Mouse (Mus musculus) thymus, postnatal 10 days (tissue): ENCODE measurements around the gene Psme3.
A peak's percentile ranks its signal among the peaks of the same experiment; 100 is the strongest.

Experiments
- DNase-seq, 2 experiments: peaks; one replicate each; pipeline ENCODE4 v3.0.0; 2021; ENCODE audit warnings: low spot score in 2 of 2

Gene Psme3

GRCm38 (mm10) chr11:101353436-101353835 lies 37.4 kb downstream of the Psme3 start:
- no peak for DNase-seq

GRCm38 (mm10) chr11:101354438-101355010 lies 38.5 kb downstream of the Psme3 start:
- peak in 1 of 2 experiments; percentile 22 for DNase-seq

GRCm38 (mm10) chr11:101355916-101356315 lies 39.9 kb downstream of the Psme3 start:
- DNase-seq, result no peak

DNA sequence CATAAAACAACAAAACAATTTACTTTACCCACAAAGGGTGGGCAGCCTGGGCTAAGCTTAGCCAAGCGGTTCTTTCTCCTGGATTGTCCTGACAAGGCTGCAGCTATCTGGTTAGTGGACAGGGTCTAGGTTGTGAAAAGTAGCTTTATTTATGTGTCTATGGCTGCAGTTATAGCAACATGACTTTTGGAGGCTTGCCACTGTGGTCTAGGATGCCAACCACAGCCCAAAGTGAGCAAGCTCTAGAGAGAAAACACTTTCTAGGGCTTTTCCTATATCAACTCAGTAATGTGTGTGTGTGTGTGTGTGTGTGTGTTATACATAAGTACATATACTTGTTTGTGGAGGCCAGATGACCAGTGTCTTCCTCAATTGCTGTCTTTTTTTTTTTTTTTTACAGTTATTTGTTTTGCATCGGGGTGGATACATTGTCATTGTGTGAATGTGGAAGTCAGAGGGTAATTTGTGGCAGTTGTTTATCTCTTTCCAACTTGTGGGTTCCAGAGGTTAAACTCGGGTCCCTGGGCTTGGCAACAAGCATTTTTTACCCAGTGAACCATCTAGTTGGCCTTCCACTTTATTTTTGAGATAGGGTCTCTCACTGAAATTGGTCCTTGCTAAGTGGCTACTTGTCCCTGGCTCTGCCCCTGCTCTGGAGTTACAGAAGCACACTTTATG lies 41.6 kb downstream of the Psme3 start:
- no peak for DNase-seq

DNA sequence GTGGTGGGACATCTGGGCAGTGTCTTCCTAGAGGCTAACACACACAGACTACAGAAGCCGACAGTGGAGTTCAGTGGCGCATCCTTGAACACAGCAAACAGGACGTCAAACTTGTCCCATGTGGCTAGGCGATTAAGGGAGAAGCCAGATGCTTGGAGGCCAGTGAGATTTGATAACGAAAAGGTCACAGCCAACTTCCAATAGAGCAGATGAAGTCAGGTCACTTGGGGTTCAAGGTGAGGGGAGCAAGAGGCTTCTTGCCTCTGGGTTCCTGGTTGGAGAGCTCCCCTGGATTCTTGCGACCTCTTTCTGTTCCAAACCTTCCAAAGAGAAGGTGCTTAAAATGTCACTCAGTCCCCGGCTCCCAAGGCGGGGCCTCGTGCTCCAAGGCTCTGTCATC lies 43.8 kb downstream of the Psme3 start:
- no peak for DNase-seq

GRCm38 (mm10) chr11:101360651-101361113 lies 44.7 kb downstream of the Psme3 start:
- DNase-seq, result peak; percentile 22 to 38

GRCm38 (mm10) chr11:101364531-101364931 lies 48.5 kb downstream of the Psme3 start:
- no peak for DNase-seq

- DNase-seq, result no peak
Measured at GRCm38 (mm10) chr11:101367326-101367935, 51.4 kb downstream of the Psme3 start, which contains the start of gene G6pc. Gene G6pc (plus strand): TSS chr11:101367561.

DNA sequence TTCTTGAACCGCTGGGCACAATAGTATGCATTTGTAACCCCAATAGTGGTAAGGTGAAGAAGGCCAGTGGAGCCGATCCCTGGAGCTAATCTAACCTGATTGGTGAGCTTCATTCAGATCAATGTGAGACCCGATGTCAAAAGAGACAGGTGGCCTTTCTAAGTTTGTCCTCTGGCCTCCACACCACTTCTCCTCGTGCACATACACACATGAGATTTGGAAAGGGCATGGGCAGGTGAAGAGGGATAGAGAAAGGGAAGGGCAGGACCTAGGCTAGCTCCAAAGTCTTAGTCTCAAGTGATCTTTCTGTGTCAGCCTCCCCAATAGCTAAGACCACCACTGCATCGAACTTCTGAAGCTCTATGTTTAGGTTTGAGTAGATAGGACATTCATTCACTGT lies 54.1 kb downstream of the Psme3 start:
- DNase-seq, result no peak
